Mouse (Mus musculus) gastrocnemius, adult 2 months (tissue): ENCODE measurements around the gene Dtx2. TPM values are rescaled to one million over a fixed set of nuclear protein-coding genes. Genes with fewer than 3 reads are reported as not detected.
"Not testable (repeated sequence)": the region's sequence is repeated elsewhere in the genome, so short reads cannot be mapped to it uniquely, and the experiment has no call there.

Source experiments
- DNase-seq: peaks from one replicate; pipeline ENCODE4 v3.0.0; 2022
- H3K27ac ChIP-seq: fragments of 200-600 bp; 2 replicates; pipeline ENCODE4 v1.8.1; 2022; ENCODE audit warnings: mild to moderate bottlenecking
- H3K4me3 ChIP-seq: fragments of 200-600 bp; 2 replicates; pipeline ENCODE4 v1.8.1; 2022; ENCODE audit warnings: mild to moderate bottlenecking, moderate library complexity
- CTCF ChIP-seq: fragments of 200-600 bp; IDR thresholded peaks from 2 replicates; pipeline ENCODE4 v1.8.1; 2022; ENCODE audit warnings: antibody characterized with exemption, mild to moderate bottlenecking, moderate library complexity
- intact Hi-C: fragments of 180-260 bp; cut with DNase I; formaldehyde crosslinking; loops from one replicate; pipeline ENCODE4 v1.15.1; 2025
- total RNA-seq, 2 experiments: library from RNA; stranded (reverse); gene quantifications; 2 replicates each; pipeline ENCODE4 v1.2.3; 2021

Gene Dtx2
- total RNA-seq, 2 experiments from 2014 or later: 6.5 to 8.2 TPM

DNA sequence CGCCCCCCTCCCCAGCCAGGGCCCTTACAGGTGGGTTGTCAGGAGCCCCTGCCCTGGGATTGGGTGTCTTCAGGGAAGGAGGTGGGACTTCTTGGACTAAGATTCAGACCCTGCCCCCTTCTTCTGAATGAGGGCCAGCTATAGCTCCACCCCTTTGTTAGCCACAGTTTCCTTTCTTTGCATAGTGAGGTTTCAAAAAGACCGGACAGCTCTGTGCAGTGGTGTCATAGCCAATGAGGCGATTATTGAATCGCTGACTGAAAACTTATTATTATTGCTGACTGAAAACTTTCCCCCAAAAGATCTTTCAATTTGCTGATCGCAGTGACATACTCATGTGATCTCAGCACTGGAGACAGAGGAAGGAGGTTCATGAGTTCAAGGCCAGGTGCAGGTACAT, 45.6 kb downstream of the Dtx2 start:
- H3K27ac ChIP-seq: no peak overlapping the region
- intact Hi-C loops: no loop called here
- no peak overlapping the region for H3K4me3 ChIP-seq
- TF ChIP-seq CTCF: no peak
- DNase-seq: no peak

- H3K27ac ChIP-seq: no peak overlapping the region
- DNase-seq: peak; percentile 38
- intact Hi-C loops: no loop called here
- TF ChIP-seq CTCF: no peak
- no peak overlapping the region for H3K4me3 ChIP-seq
Observed at GRCm38 (mm10) chr5:136041260-136041659, 46.7 kb downstream of the Dtx2 start.

DNA sequence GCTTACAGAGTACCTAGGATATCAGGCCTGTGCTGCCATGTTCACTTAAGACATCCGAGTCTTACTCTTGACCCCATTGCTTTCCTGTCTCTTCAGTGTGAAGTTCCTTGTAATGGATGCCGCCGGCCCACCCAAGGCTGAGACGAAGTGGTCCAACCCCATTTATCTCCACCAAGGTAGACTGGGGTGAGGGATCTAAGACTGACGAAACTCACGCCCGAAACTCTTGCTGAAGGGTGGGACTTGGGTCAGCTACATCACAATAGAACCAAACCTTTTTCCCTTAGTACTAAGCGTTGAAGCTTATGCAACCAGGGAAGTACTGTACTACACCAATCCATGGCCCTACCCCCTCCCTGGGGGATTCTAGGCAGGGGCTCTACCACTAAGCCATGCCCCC, 47.1 kb downstream of the Dtx2 start:
- TF ChIP-seq CTCF: no peak
- Histone ChIP-seq H3K4me3 (no peak overlapping the region), H3K27ac (no peak overlapping the region)
- no peak for DNase-seq
- intact Hi-C loops: no loop called here

DNA sequence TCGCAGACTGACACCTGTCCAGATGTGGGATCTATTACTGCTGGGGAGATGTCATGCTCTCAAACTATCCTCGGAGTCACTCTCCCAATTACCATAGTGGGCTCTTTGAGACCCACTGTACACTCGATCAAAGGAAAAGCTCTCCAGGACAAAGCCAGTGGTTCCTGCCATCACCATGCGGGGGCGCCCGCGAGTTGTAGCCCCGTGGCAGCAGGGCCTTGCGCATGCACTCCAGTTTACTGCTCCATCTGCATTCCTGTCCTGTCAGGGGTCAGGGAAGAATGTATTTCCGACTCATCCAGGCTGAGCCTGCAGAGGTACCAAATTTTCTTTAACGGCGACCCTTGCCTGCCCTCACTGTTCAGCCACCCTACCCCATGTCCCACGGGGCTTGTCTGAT, 50.3 kb downstream of the Dtx2 start:
- Histone ChIP-seq H3K4me3 (no peak overlapping the region), H3K27ac (no peak overlapping the region)
- DNase-seq: no peak
- peak; percentile 62 for TF ChIP-seq CTCF
- intact Hi-C loops: loop anchor here (1.0 kb wide), 1 partner anchor 16 kb away; no protein-coding TSS in a partner anchor

GRCm38 (mm10) chr5:136045408-136045807, 50.8 kb downstream of the Dtx2 start:
- no peak for DNase-seq
- TF ChIP-seq CTCF: peak; percentile 41
- H3K27ac ChIP-seq: no peak overlapping the region
- no peak overlapping the region for H3K4me3 ChIP-seq
- intact Hi-C loops: loop anchor here (1.0 kb wide), 1 partner anchor 16 kb away; no protein-coding TSS in a partner anchor

DNA sequence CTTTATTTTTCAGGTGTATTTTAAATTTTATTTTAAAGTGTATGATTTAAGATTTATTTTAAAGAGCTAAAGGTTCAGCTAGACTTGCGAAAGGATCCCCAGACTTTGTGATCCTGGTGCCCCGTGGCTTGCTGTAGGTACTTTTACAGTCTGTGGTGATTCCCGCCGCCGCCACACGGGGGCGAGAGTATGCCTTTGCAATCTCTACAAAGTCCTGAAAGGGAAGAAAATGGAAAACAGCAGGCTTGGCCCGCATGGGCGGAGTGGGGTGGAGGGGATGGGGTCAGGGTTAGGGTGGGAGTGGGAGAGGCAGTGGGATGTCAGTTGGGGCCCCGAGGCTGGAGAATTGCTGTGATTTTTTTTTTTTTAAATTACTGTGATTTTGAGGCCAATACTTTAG, 51.4 kb downstream of the Dtx2 start:
- peak; percentile 81 for TF ChIP-seq CTCF
- DNase-seq: peak; percentile 87
- no peak overlapping the region for H3K4me3 ChIP-seq
- no peak overlapping the region for H3K27ac ChIP-seq
- intact Hi-C loops: loop anchor here (1.0 kb wide), 1 partner anchor 15 kb away; no protein-coding TSS in a partner anchor

GRCm38 (mm10) chr5:136048541-136048940, 53.9 kb downstream of the Dtx2 start:
- H3K4me3 ChIP-seq, H3K27ac ChIP-seq, DNase-seq, intact Hi-C loops: not testable (repeated sequence)

DNA sequence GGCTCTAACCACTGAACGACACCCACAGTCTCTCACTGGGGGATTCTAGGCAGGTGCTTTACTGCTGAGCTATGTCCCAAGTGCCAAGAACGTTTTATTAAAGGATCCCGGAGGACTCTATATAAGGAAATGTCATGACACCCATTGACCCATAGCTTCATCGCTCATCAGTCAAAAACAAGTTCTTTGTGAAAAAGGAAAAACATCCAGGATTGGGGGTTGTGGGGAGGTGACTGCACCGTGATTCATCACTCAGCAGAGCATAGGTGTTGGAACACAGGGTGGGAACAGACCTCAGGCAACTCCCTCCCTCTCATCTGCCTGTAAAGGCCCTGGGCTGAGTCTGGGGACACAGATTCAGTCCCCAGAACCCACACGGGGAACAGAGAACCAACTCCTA, 55.3 kb downstream of the Dtx2 start:
- peak overlapping the region; percentile 31; the same call in 1 of the 2 replicates for H3K27ac ChIP-seq
- no peak overlapping the region for H3K4me3 ChIP-seq
- no peak for TF ChIP-seq CTCF
- no peak for DNase-seq
- intact Hi-C loops: no loop called here

DNA sequence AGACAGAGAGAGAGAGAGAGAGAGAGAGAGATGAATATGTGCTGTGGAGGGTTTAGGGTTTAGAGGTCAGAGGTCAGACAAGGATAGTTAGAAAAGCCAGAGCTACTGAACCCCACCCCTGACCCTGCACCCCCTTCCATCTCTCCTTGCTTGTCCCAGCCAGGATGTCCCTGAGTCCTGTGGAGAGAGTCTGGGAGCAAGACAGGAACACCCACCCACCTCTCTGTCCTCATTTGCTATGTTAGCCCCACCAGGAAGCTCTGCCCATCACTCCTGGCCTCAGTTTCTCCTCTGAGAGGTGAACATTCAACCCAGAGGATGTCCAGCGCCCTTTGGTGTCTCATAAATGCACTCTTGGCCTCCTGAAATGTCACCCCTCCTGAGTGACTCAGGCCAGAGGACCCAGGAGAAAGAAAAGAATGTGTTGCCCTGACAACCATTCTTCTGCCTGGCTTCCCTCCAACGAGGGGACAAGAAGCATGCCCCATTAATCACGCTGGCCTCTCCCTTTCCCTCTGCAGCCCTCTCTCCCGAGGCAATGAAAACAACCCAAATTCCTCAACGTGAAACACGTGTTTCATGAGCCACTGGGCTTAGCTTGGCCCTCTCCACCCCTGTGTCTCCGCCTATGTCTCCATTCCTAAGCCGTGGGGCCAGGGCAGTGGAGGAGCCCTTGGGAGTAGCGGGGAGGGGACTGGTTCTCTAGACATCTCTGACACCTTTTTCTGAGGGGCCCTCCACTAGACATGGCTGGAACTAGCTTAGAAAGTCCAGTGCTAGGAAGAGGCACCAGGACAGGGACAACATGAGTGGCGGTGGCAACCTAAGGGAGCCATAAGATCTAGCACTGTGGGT, 56.9 kb downstream of the Dtx2 start:
- no peak for TF ChIP-seq CTCF
- Histone ChIP-seq H3K4me3 (no peak overlapping the region), H3K27ac (peak overlapping the region; percentile 59)
- peak; percentile 57 for DNase-seq
- intact Hi-C loops: no loop called here

- no peak overlapping the region for H3K27ac ChIP-seq
- TF ChIP-seq CTCF: no peak
- no peak overlapping the region for H3K4me3 ChIP-seq
- intact Hi-C loops: no loop called here
- no peak for DNase-seq
Observed at GRCm38 (mm10) chr5:136052861-136053655, 58.5 kb downstream of the Dtx2 start.

- no peak within 1 kb of the TSS for H3K4me3 ChIP-seq
- H3K27ac ChIP-seq: no peak within 1 kb of the TSS
- intact Hi-C loops: no loop called here
- DNase-seq: no peak
- no peak for TF ChIP-seq CTCF
Observed at GRCm38 (mm10) chr5:136054301-136055077, 59.9 kb downstream of the Dtx2 start, which contains the start of gene Upk3bl. TSS of gene Upk3bl (plus strand) at chr5:136054492.

GRCm38 (mm10) chr5:136056062-136056461, 61.5 kb downstream of the Dtx2 start:
- no peak for TF ChIP-seq CTCF
- intact Hi-C loops: no loop called here
- Histone ChIP-seq H3K4me3 (no peak overlapping the region), H3K27ac (no peak overlapping the region)
- DNase-seq: no peak
